Mouse (Mus musculus) kidney, postnatal 25 days (tissue): ENCODE measurements around the gene D17Wsu92e.

Experiments
- DNase-seq, 2 experiments: peaks; one replicate each; pipeline ENCODE4 v3.0.0; 2021; ENCODE audit warnings: mixed read lengths in 2 of 2

The D17Wsu92e gene

DNA sequence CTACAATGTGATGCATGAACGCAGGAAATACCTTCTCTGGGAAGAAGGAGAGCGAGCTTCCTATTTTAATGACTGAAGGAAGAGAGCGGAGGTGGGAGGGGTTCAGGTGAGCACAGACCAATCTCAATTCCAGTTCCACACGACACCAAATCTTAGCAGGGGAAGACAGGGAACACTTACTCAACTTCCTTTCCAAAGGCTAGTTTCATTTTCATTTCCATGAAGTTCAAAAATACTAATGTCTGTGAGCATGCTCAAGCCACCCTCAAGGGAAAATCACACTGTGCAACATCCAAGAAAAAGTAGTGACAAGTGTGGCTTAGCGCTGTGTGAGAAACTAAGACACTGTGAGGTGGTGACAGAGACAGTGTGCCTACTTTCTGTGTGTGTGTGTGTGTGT, 30.4 kb downstream of the D17Wsu92e start:
- no peak for DNase-seq

DNA sequence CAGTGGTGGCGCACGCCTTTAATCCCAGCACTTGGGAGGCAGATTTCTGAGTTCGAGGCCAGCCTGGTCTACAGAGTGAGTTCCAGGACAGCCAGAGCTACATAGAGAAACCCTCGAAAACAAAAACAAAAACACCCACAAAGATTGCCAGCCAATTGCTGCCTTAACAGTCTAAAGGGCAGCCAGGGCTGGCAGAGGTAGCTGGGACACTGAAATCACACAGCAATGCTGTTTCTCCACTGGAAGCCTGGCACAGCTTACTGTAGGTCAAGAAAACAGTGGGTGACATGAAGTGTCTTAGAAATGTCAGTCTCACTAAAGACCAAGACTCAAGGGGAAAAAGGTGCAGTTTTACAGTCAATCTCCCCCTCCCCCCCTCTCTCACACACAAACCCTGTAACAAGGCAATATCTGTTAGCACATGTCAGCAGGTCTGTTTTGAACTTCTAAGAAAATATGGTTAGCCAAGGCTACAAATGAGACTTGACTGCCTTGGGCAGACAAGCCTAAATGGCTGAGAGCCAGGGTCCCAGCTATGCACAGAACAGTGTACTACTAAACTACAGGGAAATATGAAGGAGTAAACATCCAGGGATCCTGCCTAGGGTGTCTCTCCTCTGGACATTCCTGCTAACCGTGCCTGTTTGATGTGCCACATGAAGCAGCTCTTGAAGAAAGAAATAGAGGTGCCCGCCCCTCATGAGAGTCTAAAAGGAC, 31.8 kb downstream of the D17Wsu92e start:
- peak; percentile 51 to 69 for DNase-seq

DNA sequence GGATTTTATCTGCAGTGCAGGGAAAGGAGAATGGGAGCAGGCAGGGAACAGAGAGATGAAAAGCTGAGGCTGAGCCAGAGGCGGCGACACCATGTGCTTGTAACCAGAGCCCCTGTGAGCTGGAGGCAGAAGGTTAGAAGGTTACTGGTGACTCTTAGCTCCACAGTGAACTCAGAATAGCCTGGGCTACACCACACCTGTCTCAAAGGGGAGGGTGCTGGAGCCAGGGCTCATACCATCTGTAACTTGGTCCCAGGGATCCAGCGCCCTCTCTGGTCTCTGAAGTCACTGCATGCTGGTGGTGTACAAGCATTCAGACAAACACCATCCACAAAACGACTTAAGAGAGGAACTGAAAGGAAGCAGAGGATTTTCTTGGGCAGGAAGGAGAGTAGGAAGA, 36.9 kb downstream of the D17Wsu92e start:
- no peak for DNase-seq

- no peak for DNase-seq
Measured at GRCm38 (mm10) chr17:27781059-27781687, 39.3 kb downstream of the D17Wsu92e start.

DNA sequence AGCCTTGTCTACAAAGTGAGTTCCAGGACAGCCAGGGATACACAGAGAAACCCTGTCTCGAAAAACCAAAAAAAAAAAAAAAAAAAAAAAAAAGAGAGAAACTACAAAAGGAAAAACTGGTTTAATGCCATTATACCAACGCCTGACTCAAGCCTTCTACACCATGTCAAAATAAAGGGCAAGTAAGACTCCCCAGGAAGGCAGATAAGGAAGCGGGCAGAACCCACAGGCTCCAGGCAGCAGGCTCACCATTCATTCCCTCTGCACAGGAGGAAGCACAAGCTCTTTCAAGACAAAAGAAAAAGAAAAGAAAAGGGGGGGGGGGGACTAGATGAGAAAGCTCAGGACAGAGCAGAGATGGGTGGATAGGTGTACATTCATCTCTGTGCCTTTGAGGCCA, 40.7 kb downstream of the D17Wsu92e start:
- no peak for DNase-seq

GRCm38 (mm10) chr17:27778671-27779355, 41.6 kb downstream of the D17Wsu92e start:
- no peak for DNase-seq

DNA sequence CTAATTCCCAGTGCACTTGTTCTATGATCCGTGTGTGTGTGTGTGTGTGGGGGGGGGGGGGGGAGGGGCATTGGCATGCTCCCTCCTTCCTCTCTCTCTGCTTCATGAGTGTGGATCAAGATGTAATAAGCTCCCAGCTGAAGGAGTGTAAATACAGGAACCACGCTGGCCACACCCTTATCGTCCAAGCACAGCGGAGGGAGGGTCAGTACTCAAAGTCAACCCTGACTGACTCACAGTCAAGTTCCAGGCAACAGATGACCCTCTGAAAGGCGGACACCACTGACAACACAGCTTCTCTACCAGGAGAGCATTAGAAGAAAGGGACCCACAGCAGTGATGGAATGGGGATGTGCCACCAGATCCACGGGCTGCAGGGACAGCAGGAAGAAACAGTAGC, 42.6 kb downstream of the D17Wsu92e start:
- DNase-seq = no peak

GRCm38 (mm10) chr17:27774198-27774597, 46.2 kb downstream of the D17Wsu92e start:
- no peak for DNase-seq

GRCm38 (mm10) chr17:27771616-27772015, 48.8 kb downstream of the D17Wsu92e start:
- no peak for DNase-seq

DNA sequence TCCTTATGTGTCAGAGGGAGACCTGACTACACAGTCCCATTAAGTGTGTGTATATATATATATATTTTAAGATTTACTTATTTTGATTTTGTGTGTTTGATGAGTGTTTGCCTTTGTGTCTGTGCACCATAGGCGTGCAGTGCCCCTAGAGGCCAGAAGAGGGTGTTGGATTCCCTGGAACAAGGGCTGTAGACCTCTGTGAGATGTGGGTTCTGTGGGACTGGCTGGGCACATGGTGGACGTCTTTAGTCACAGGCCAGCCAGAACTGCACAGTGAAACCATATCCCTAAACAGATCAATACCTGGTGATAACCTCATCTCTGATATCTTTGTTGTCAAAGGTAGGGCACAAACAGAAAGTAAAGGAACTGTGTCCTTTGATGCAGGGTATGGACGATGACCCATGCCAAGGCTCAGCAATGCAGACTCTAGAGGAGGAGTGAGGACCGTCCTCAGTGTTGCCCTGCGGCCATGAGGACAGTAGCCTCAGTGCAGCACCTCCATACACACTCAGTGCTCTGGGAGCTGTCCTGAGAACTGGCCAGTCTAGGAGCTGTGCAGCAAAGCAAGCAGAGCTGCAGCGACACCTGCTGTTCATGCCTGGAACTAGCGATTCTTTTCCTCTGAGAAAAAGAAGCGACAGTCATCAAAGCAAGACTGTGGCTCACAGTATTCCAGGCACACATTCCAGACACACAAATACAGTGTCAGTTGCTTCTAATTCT, 51.5 kb downstream of the D17Wsu92e start:
- DNase-seq = peak; percentile 58 to 80

DNA sequence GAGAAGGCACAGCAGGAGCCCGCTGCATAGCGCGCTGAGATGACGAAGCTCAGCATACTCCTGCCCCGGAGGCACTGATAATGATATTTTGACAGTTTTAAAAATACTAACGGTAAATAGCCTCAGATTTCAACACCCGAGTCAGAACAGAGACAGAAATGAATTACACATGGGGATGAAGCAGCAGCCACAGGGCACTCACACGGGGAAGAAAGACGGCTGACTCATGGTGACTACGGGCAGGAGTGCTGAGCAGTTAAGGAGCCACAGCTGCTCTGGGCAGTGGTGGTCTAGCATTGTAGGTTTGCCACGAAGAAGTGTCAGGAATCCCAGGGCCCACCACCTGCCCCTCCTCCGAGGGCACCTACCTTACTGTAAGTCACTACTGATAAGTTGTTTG, 52.9 kb downstream of the D17Wsu92e start:
- DNase-seq = no peak

GRCm38 (mm10) chr17:27767120-27767519, 53.3 kb downstream of the D17Wsu92e start:
- DNase-seq = no peak

- no peak for DNase-seq
Measured at GRCm38 (mm10) chr17:27765066-27765465, 55.4 kb downstream of the D17Wsu92e start.

DNA sequence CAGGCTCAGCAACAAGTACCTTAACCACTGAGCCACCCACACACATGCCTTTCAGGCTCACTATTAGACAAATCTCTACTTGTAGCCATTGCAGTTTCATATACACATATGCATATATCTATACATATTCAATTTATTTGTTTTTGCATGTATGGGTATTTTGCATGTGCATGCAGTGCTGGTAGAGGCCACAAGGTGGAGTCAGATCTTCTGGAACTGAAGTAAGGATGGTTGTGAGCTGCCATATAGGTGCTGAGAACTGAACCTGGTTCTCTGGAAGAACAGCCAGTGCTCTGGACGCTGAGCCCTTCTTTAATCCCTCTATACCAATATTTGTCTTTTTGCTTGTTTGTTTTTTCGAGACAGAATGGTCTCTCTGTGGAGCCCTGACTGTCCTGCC, 56.0 kb downstream of the D17Wsu92e start:
- no peak for DNase-seq

- DNase-seq = no peak
Measured at GRCm38 (mm10) chr17:27762884-27763283, 57.6 kb downstream of the D17Wsu92e start.

DNA sequence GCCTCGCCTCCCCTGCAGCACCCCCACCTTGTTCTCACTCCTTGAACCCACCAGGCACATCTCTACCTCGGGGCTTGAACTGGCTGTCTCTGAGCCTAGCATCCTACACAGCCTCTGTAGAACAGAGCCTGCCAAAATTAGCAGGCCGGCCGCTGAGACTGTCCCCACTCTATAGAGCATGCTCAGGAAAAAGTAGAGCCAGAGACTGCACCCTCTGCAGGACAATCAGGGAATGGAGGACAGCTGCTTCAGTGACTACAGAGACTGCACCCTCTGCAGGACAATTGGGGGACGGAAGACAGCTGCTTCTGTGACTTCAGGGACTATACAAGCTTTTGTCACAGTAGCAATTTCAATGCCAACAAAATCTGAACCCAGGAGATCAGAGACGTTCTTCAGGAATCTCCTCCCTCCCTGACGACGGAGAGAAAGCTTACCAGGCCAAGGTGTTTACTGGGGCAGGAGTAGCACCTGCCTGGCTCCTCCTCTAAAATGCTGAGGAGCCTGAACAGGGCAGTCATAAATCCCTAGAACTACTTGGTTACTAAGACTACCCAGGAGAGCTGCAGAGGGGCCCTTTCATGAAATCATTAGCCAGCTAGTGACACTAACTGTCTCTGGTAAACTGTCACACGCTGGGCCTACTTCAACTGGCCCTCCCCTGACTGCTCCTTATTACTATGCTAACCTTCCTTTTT, 58.7 kb downstream of the D17Wsu92e start:
- DNase-seq = peak; percentile 68 to 75

DNA sequence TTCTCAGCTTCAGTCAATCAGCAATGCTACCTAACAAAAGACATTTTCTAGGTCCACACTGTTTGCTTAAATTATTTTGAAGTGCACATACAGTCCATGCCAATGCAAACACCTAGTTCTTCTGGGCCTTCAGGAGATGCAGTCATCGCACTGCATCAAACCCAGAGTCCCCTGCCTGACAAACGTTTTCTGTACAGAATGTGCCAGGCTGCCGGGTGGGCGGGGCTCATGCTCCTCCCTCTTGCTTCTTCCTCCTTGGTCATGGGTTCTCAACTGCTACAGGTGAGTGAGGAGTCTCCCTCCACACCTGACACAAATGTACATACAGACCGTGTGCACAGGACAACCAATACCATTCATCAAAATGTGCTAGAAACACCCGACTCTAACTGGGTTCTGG, 60.3 kb downstream of the D17Wsu92e start:
- DNase-seq = no peak

GRCm38 (mm10) chr17:27751314-27752202, 68.9 kb downstream of the D17Wsu92e start:
- DNase-seq = no peak

GRCm38 (mm10) chr17:27750451-27750942, 70.0 kb downstream of the D17Wsu92e start:
- no peak for DNase-seq

- DNase-seq = no peak
Measured at GRCm38 (mm10) chr17:27748123-27748522, 72.3 kb downstream of the D17Wsu92e start.

DNA sequence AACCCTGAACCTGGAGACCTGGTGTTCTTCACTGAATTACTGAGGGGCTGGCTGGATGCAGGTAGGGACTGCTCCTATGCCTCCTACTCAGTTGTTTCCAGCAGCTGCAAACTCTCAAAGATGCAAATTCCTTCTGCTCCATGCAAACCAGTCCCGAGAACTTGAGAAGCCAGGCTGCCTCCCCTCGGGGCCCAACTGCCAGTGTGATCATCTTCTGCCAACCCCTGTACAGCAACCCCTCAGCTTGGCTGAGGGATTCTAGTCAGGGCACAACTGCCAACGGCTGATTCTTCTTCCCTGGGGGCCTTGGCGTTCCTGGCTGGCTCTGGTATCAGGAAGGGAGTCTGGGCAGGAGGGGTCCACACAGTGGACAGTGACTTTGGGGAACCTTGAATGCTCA, 74.0 kb downstream of the D17Wsu92e start:
- no peak for DNase-seq
